Mouse (Mus musculus) spleen, adult 2 months (tissue): ENCODE data around the gene Snx9.

Experiments
- CTCF ChIP-seq: fragments of 200-500 bp; IDR thresholded peaks from 2 replicates; pipeline ENCODE4 v1.5.1; 2011; ENCODE audit warnings: mild to moderate bottlenecking, inconsistent platforms; ENCODE audit not compliant: insufficient read depth, insufficient read length, insufficient replicate concordance; ENCODE audit errors: extremely low read depth
- POLR2A ChIP-seq: fragments of 200-500 bp; IDR thresholded peaks from 2 replicates; pipeline ENCODE4 v1.6.1; 2011; ENCODE audit warnings: low read depth, low read length, inconsistent platforms

DNA sequence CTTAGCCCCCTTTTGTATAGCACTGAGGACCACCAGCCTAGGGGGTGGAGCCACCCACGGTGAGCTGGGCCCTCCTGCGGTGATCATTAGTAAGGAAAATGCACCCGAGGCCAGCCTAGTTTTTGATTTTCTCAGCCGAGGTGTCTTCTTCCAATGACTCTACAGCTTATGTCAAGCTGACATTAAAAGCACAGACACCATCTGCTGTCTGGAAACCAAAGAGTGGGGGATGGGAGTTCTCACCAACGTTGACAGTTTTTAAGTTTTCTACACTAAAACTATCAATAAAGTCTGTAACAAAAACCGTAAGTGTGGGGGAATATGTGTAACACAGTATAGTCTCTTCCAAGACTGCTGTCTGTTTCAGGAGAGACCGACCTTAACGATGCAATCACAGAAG, 83.1 kb downstream of the Snx9 start:
- TF ChIP-seq CTCF (no peak), POLR2A (no peak)
